Mouse (Mus musculus) bone marrow macrophage, adult 2 months (primary cell): ENCODE measurements around the gene Laptm4a.

Experiments used
- CTCF ChIP-seq: IDR thresholded peaks from 2 replicates; pipeline ENCODE4 v1.5.1; 2012; ENCODE audit warnings: low read depth, mild to moderate bottlenecking, low read length, moderate library complexity
- POLR2A ChIP-seq: IDR thresholded peaks from 2 replicates; pipeline ENCODE4 v1.6.1; 2012; ENCODE audit warnings: mild to moderate bottlenecking, low read depth, low read length, borderline replicate concordance

- no peak for TF ChIP-seq CTCF
- TF ChIP-seq POLR2A = no peak
These were observed 36.9 kb upstream of the Laptm4a start for GRCm38 (mm10) chr12:8884426-8885145.
